Mouse (Mus musculus): ENCODE results near the gene Zfp28. TPM values are rescaled to one million over a fixed set of nuclear protein-coding genes. Genes with fewer than 3 reads are reported as not detected.

Zfp28 gene
- total and polyA plus RNA-seq, 3 experiments, result 0.82 to 1.2 (median 1.1) TPM

- Histone ChIP-seq H3K4me2 (ENCODE audit: insufficient read depth, low read depth, poor library complexity, severe bottlenecking) (no peak overlapping the region), H3K9me3 (replicated peaks; ENCODE audit: low read length) (peaks cover 15% of the 10 kb centered on the region), H3K4me1 (ENCODE audit: control insufficient read depth in 1 of 2, insufficient read depth in 2 of 2) (no peaks in the 10 kb centered on the region), H3K9ac (ENCODE audit: insufficient read depth, low read depth) (no peak overlapping the region), H3K79me2 (replicated peaks; ENCODE audit: control insufficient read depth, extremely low read depth, insufficient read depth, poor library complexity, severe bottlenecking) (no peaks in the 10 kb centered on the region), H3K27ac (ENCODE audit: insufficient read depth, low read depth) (no peak overlapping the region), H3K36me3 (replicated peaks in 1 of 2; ENCODE audit: control insufficient read depth in 1 of 2, insufficient read depth in 1 of 2, low read length in 1 of 2) (no peaks in the 10 kb centered on the region), H3K4me3 (replicated peaks in 1 of 3; ENCODE audit: low read depth in 2 of 3, low read length in 2 of 3, poor library complexity in 1 of 3) (no peak overlapping the region), H3K27me3 (replicated peaks) (no peaks in the 10 kb centered on the region)
- dilution Hi-C loops (cut with MboI; ENCODE audit: extremely low pct_ligation_motif_present, extremely low pct_unique_long_range_greater_than_20kb, low sequenced_read_pairs), result no loop called here
- TF ChIP-seq TBP (conservative IDR thresholded peaks at IDR 0.05; ENCODE audit: low read depth, low read length) (no peak), UBTF (IDR thresholded peaks at IDR 0.05; ENCODE audit: low read depth, low read length) (no peak), RCOR1 (conservative IDR thresholded peaks at IDR 0.05; ENCODE audit: low read depth, low read length) (no peak), SIN3A (IDR thresholded peaks at IDR 0.05; ENCODE audit: low read length) (no peak), NRF1 (IDR thresholded peaks at IDR 0.05; ENCODE audit: low read depth, low read length) (no peak), NELFE (IDR thresholded peaks at IDR 0.05; ENCODE audit: low read depth, low read length) (no peak), MAX (IDR thresholded peaks at IDR 0.05; ENCODE audit: low read length) (no peak), JUN (IDR thresholded peaks at IDR 0.05; ENCODE audit: insufficient read depth, low read depth, low read length) (no peak), POLR2AphosphoS2 (IDR thresholded peaks at IDR 0.05; ENCODE audit: low read depth, low read length) (no peak), GABPA (IDR thresholded peaks at IDR 0.05; ENCODE audit: insufficient replicate concordance, low read depth, low read length) (no peak), HCFC1 (IDR thresholded peaks at IDR 0.05; ENCODE audit: low read depth, low read length) (no peak), EP300 (IDR thresholded peaks at IDR 0.05; ENCODE audit: low read length) (no peak), JUND (conservative IDR thresholded peaks at IDR 0.05; ENCODE audit: low read depth, low read length) (no peak), TCF12 (IDR thresholded peaks at IDR 0.05; ENCODE audit: low read depth, low read length) (no peak), ZMIZ1 (IDR thresholded peaks at IDR 0.05; ENCODE audit: low read depth, low read length) (no peak), RAD21 (IDR thresholded peaks at IDR 0.05; ENCODE audit: low read depth, low read length) (no peak), CTCF (conservative IDR thresholded peaks at IDR 0.05 in 1 of 2, IDR thresholded peaks at IDR 0.05 in 1 of 2; ENCODE audit: low read depth in 2 of 2, low read length in 2 of 2) (no peak), CHD1 (IDR thresholded peaks at IDR 0.05; ENCODE audit: low read depth, low read length) (no peak), E2F4 (IDR thresholded peaks at IDR 0.05; ENCODE audit: insufficient replicate concordance, low read depth, low read length) (no peak), PAX5 (IDR thresholded peaks at IDR 0.05; ENCODE audit: low read length) (no peak)
- DNase-seq (ENCODE audit: extremely low read depth), result no peak
- in situ Hi-C loops (cut with MboI; ENCODE audit: low pct_ligation_motif_present, low pct_unique_long_range_greater_than_20kb, low sequenced_read_pairs), result no loop called here
These were observed 31.7 kb downstream of the Zfp28 start for GRCm38 (mm10) chr7:6414626-6415441.

- H3K27me3 ChIP-seq (replicated peaks), result no peaks in the 10 kb centered on the region
- no peak overlapping the region for H3K4me3 ChIP-seq (replicated peaks in 1 of 3; ENCODE audit: low read depth in 2 of 3, low read length in 2 of 3, poor library complexity in 1 of 3)
- no peak overlapping the region for H3K27ac ChIP-seq (ENCODE audit: insufficient read depth, low read depth)
- dilution Hi-C loops (cut with MboI; ENCODE audit: extremely low pct_ligation_motif_present, extremely low pct_unique_long_range_greater_than_20kb, low sequenced_read_pairs), result no loop called here
- H3K36me3 ChIP-seq (replicated peaks in 1 of 2; ENCODE audit: control insufficient read depth in 1 of 2, insufficient read depth in 1 of 2, low read length in 1 of 2), result no peaks in the 10 kb centered on the region
- no peak overlapping the region for H3K4me2 ChIP-seq (ENCODE audit: insufficient read depth, low read depth, poor library complexity, severe bottlenecking)
- peaks cover 11% of the 10 kb centered on the region for H3K9me3 ChIP-seq (replicated peaks; ENCODE audit: low read length)
- in situ Hi-C loops (cut with MboI; ENCODE audit: low pct_ligation_motif_present, low pct_unique_long_range_greater_than_20kb, low sequenced_read_pairs), result no loop called here
- no peaks in the 10 kb centered on the region for H3K4me1 ChIP-seq (ENCODE audit: control insufficient read depth in 1 of 2, insufficient read depth in 2 of 2)
- no peak for DNase-seq (ENCODE audit: extremely low read depth)
- H3K79me2 ChIP-seq (replicated peaks; ENCODE audit: control insufficient read depth, extremely low read depth, insufficient read depth, poor library complexity, severe bottlenecking), result no peaks in the 10 kb centered on the region
- TF ChIP-seq CHD2 (IDR thresholded peaks at IDR 0.05; ENCODE audit: low read length) (no peak), TBP (conservative IDR thresholded peaks at IDR 0.05; ENCODE audit: low read depth, low read length) (no peak), JUN (IDR thresholded peaks at IDR 0.05; ENCODE audit: insufficient read depth, low read depth, low read length) (no peak), SIN3A (IDR thresholded peaks at IDR 0.05; ENCODE audit: low read length) (no peak), ZC3H11A (IDR thresholded peaks at IDR 0.05; ENCODE audit: low read depth, low read length) (no peak), EP300 (IDR thresholded peaks at IDR 0.05; ENCODE audit: low read length) (no peak), RAD21 (IDR thresholded peaks at IDR 0.05; ENCODE audit: low read depth, low read length) (no peak), E2F4 (IDR thresholded peaks at IDR 0.05; ENCODE audit: insufficient replicate concordance, low read depth, low read length) (no peak), JUND (conservative IDR thresholded peaks at IDR 0.05; ENCODE audit: low read depth, low read length) (no peak), IRF4 (IDR thresholded peaks at IDR 0.05; ENCODE audit: low read depth, low read length) (no peak), SMC3 (IDR thresholded peaks at IDR 0.05; ENCODE audit: low read depth, low read length) (no peak), MYC (IDR thresholded peaks at IDR 0.05; ENCODE audit: low read depth, low read length) (no peak), KAT2A (IDR thresholded peaks at IDR 0.05; ENCODE audit: insufficient replicate concordance, low read length) (no peak), UBTF (IDR thresholded peaks at IDR 0.05; ENCODE audit: low read depth, low read length) (no peak)
- H3K9ac ChIP-seq (ENCODE audit: insufficient read depth, low read depth), result no peak overlapping the region
These were observed 32.3 kb downstream of the Zfp28 start for GRCm38 (mm10) chr7:6415442-6415787.

Data from CH12.LX (cell line).